Mouse (Mus musculus) CD4-positive, CD25-positive, alpha-beta regulatory T cell, adult 2 months (primary cell): Measurements from ENCODE around the gene Pbx4.

Experiments
- DNase-seq: peaks from one replicate; pipeline ENCODE4 v3.0.0-alpha.2; 2012; ENCODE audit warnings: low read depth, low spot score

Pbx4 gene

DNA sequence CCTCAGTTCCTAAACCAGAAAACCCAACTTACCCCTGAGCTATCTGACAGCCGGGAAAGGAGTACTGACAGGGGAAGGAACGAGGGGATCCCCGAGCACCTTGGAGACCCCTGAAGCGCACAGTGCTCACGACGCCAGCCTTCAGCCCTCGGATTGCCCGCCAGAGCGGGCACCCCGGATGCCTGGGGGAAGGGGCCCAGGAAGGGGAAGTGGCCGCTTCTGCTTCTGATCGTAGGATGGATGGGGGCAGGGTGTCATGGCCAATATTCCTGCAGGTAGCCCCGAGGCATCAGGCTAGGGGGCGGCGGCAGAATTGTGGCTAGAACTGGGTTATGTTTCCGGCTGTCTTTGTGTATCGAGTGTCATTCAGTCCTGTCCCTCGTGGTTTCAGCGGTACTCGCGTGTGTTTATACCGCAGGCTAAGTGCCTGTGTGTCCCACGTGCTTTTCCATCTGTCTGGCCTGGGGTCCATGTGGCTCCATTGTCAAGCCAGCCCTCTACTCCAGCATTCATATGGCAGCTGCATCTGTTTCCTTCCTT lies 23.4 kb upstream of the Pbx4 start:
- peak; percentile 65 for DNase-seq

DNA sequence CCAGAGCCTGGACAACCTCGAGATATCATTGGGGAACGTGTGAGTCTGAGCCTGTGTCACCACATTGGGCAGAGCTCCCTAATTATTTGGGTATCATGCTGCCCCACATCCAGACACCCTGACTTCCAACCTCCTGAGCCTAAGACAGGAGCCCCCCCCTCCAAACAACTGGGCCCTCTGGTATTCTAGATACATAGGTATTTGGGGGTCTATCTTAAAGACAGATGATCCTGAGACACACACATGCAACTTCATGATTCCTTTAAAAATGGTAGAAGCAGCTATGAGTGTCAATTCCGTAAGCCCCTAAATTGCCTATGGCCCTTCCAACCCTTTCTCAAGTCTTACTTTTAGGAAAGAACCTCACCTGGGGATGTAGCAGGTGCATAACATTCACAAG lies 22.5 kb upstream of the Pbx4 start:
- DNase-seq, result no peak

- DNase-seq, result no peak
Measured at GRCm38 (mm10) chr8:69814881-69815280, 17.4 kb upstream of the Pbx4 start.

GRCm38 (mm10) chr8:69815396-69815795 lies 16.9 kb upstream of the Pbx4 start:
- no peak for DNase-seq

- no peak for DNase-seq
Measured at GRCm38 (mm10) chr8:69820466-69820865, 11.8 kb upstream of the Pbx4 start.

- no peak for DNase-seq
Measured at GRCm38 (mm10) chr8:69821971-69822385, 10.3 kb upstream of the Pbx4 start.

- peak; percentile 84 for DNase-seq
Measured at GRCm38 (mm10) chr8:69822386-69823191, 9.7 kb upstream of the Pbx4 start, which contains the start of gene Lpar2. TSS of gene Lpar2 (plus strand) at chr8:69822429.

DNA sequence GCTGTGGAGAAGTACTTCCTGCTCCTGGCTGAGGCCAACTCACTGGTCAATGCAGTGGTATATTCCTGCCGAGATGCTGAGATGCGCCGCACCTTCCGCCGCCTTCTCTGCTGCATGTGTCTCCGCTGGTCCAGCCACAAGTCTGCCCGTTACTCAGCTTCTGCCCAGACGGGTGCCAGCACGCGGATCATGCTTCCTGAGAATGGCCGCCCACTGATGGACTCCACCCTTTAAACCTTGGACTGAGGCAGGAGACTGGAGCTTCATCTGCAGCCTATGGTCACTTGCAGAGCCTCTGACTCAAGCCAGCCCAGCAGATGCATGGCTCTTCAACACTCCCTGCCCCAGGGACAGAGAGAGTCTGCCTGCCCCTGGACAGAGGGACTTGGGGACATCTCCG lies 5.9 kb upstream of the Pbx4 start:
- no peak for DNase-seq

DNA sequence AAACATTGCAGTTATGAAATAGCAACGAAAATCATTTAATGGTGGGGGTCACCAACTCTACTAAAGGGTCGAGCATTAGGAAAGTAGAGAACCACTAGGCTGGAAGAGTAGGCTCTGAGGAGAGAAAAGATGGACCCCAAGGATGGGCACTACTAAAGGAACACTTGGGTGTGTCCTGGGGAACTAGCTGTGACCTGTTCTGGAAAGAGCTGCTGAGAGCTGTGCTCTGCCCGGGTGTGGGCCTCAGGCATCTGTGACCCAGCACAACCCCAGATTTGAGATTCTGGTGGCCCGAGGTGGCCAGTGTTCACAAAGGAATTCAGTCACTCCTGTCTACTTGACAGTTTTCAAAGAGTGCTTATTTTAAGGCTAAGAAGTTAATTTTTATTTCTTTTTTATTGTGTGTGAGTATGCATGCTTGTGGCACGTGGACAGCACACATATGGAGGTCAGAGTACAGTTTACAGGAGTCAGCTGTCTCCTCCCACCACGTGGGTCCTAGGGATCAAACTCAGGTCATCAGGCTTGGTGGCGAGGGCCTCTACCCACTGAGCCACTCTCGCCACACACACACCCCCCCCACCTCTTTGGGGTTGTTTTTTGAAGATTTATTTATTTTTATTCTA lies 4.9 kb downstream of the Pbx4 start:
- no peak for DNase-seq

DNA sequence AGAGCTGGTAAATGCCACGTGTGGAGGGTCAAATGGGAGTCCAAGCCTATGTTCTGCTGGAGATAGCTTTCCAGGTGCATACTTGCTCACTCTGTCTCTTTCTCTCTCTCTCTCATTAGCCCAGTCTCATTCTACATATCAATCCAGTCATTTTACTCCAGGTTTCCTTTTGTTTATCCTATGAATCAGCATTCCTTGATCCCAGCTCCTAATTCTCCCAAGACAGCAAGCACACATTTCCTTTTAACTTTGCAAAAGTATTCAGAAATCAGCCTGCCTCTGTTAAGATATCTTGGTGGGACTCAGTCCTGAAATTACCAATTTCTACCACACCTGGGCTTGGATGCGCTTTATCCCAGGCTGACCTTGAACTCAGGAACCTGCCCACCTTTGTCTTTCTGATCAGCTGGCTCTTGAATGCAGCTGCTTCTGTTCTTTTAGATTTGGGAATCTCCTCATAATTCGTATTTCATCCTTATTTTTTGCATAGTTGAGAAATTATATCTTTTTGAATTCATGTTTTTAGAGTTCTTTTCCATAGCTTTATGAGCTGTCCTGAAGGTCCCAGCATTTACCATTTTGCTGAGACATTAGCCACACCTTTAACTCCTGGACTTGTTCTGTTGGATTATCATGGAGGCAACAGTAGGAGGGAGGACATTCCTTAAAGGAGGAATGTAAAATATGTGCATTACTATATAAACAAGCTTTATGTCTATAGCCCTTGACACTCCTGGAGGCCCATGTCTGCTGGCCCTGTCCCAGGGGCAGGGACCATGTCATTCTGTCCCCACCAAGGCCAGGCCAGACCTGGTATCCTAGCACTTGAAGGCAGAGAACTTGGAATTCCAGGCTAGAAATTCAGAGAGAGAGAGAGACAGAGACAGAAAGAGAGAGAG lies 15.1 kb downstream of the Pbx4 start:
- no peak for DNase-seq

GRCm38 (mm10) chr8:69848951-69849350 lies 16.7 kb downstream of the Pbx4 start:
- DNase-seq, result no peak

GRCm38 (mm10) chr8:69849899-69850298 lies 17.6 kb downstream of the Pbx4 start:
- DNase-seq, result peak; percentile 50

GRCm38 (mm10) chr8:69850926-69851506 lies 18.7 kb downstream of the Pbx4 start:
- no peak for DNase-seq

DNA sequence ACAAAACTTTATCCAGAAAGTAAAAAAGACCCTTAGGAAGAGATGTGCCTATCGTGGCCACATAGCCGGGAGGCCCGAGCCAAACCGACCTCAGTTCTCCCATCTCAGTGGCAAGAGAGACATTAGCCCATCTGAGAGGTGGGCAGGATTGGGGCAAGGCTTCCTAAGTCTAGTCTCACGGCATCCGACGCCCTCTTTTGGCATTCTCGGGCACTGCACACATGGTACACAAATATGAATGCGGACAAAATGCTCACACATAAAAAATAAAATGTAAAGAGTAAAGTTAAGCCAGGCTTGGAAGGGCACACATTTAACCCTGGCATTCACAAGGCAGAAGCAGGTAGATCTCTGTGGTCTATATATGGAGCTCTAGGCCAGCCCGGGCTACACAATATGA lies 21.6 kb downstream of the Pbx4 start:
- DNase-seq, result no peak

GRCm38 (mm10) chr8:69860807-69861206 lies 28.5 kb downstream of the Pbx4 start:
- DNase-seq, result peak; percentile 28

DNA sequence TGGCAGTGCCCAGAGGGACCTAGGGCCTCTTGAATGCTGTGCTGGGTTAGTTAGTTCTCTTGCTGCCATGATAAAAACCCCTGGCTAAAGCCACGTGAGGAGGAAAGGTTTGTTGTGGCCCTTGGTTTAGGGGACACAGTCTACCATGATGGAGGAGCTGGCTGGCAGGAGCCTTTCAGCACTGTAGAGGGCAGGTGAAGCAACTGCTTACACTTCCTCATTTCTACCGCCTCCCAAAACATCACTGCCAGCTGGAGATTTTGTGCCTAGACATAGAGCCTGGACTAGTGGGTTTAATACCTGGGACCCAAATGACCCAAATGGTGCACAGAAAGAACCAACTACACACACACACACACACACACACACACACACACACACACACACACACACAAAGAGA lies 29.0 kb downstream of the Pbx4 start:
- no peak for DNase-seq

DNA sequence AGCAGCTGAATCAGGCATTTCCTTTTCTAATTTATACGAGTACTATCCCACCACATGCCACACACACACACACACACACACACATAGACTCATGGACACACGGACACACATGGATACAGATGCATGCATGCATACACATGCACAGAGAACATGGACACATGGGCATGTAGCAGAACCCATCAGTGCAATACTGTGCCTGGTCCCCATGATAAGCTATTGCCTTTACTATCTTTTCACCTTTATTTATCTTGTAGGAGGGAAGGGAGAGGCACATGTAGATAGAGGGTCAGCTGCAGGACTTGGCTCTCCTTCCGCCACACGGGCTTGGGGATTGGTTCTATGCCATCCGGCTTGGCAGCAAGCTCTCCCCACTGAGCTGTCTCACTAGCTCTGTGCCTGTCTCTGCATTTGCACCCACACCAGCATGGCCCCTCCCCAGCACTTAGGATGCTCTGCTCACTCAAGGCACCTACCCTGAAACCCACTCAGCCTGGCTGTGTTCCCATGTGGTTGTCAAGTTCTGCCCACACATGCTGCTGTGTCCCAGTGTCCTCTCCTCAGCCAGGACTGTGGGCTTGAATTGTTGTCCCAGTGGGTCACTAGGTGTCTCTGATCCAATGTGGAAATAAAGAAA lies 31.2 kb downstream of the Pbx4 start:
- no peak for DNase-seq

DNA sequence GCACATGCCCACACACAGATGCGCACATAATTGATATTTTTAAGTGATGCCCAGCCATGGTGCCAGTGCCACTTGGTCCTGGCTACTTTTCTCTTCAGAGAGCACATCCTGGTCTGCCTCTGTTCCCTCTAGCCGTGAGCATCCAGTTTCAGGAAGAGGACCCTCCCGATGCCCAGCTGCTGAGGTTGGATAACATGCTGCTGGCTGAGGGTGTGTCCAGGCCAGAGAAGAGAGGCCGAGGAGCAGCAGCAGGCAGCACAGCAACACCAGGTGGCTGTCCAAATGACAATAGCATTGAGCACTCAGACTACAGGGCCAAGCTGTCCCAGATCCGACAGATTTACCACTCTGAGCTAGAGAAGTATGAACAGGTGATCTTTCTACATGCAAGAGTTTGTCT lies 31.9 kb downstream of the Pbx4 start:
- DNase-seq, result no peak

DNA sequence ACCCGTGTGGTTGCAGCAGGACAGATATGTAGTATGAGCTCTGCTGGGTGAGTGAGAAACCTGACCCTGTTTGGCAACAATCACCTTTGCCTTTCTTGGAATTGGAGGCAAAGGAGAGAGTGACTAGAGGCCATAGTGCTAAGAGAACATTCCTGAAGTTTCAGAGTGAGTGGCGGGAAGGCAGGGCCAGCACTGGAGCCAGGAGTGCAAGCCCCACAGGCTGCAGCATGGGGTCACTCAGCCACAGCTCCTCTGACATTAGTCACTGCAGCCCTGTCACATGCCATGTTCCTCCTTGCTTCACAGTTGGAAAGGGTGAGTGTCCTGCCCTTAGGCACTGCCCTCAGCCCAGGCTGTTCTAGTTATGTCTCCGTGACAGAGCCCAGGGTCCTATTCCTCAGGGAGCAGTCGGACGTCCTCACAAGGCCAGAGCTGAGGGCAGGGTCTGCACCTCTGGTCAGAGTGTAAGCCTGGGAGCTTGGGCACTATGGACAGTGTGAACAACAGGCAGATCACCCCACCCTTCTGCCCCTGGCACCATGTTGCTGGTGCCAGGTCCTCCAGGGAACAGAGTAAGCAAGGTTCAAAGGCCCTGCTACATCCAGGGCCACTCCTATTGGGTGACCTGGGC lies 35.5 kb downstream of the Pbx4 start:
- no peak for DNase-seq

DNA sequence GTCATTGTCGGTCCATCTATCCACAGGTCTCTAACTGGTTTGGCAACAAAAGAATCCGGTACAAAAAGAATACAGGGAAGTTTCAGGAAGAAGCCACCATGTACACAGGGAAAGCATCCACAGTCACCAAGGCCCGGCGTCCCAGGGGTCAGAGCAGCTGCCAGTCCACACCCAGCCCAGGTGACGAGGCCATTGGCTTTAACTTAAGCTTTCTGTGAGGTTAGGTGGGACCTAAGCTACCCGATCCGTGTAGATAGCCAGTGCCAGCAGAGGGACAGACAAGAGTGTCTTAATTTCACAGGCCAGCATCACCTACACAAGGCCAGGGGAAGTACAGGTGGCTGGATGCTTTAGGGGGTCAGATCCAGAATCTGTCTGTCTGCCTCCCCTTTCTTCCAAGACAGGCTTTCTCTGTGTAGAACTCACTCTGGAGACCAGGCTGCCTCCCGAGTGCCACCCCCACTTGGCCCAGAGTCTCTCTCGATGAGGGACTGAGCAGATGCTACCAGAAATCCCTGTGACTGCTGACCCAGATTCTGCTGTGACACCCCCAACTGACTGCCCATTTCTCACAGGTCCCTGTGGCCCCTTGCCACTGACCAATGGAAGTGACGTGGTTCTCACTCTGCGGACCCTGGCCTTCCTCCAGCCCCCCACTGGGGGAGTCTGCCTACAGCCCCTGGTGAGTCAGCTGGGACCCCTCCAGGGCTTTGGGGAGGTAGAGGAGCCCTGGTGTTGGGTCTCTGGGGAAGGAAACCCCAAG lies 37.9 kb downstream of the Pbx4 start:
- no peak for DNase-seq
